Mouse (Mus musculus) stomach, postnatal 0 days (tissue): ENCODE data around the gene Rogdi.

Experiments
- CTCF ChIP-seq: IDR thresholded peaks from 2 replicates; pipeline ENCODE4 v1.5.1; 2016; ENCODE audit warnings: antibody characterized with exemption, low read depth, mild to moderate bottlenecking, moderate library complexity
- EP300 ChIP-seq: optimal IDR thresholded peaks from 2 replicates; pipeline ENCODE3; 2016; ENCODE audit warnings: antibody characterized with exemption

DNA sequence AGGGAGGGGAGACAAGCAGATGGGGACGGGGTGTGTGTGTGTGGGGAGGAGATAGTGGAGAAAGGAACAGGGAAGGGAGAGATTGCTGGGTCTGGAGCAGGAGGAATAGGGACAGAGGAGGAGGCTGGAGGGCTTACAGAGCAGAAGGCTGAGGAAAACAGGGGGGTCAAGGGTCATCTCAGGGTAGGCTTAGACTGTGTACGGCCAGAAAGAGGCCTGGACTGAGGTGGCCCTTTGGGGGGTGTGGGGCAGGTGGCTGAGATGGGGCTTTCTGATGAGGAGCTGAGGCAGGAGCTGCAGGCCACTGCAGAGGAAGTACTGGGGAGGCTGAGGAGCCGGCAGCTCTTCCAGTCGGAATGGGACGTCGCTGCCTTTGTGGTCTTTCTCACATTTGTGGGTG, 5.9 kb downstream of the Rogdi start:
- TF ChIP-seq CTCF (no peak), EP300 (no peak)
